Mouse (Mus musculus): ENCODE results near the gene Cfap61. TPM values are rescaled to one million over a fixed set of nuclear protein-coding genes. Genes with fewer than 3 reads are reported as not detected.
"Not testable (repeated sequence)": the region's sequence is repeated elsewhere in the genome, so short reads cannot be mapped to it uniquely, and the experiment has no call there.

Gene Cfap61
- polyA plus RNA-seq (2015; fragmentation: Nextera tagmentation; extraction: Ambion mirVana), result 1.3 and 3.8 TPM in 2 replicates

GRCm38 (mm10) chr2:145934339-145935231 lies at the start of gene Cfap61, which contains the start of gene Crnkl1:
Cfap61 (plus strand) TSS chr2:145934784.
Crnkl1 (minus strand) TSS chr2:145935014.
- Histone ChIP-seq H3K4me1 (replicated peaks; ENCODE audit: control insufficient read depth, insufficient read depth, low read length) (peaks cover 10% of the 10 kb centered on the region), H3K4me3 (replicated peaks; ENCODE audit: low read length) (peak within 1 kb of the TSS; percentile 97), H3K27ac (ENCODE audit: low read length) (no peak within 1 kb of the TSS), H3K9ac (replicated peaks; ENCODE audit: low read depth, low read length) (peak within 1 kb of the TSS; percentile 70), H3K4me2 (ENCODE audit: low read length) (peak within 1 kb of the TSS; percentile 99), H3K36me3 (ENCODE audit: control insufficient read depth, insufficient read depth) (peaks cover 7% of the 10 kb centered on the region), H3K27me3 (replicated peaks; ENCODE audit: control insufficient read depth, insufficient read depth, low read length) (no peaks in the 10 kb centered on the region), H3K9me3 (ENCODE audit: control insufficient read depth, low read length) (no peaks in the 10 kb centered on the region)
- WGBS, result under 1% methylated on average over 61 of the region's 61 CpGs
- peak; percentile 99 for ATAC-seq

DNA sequence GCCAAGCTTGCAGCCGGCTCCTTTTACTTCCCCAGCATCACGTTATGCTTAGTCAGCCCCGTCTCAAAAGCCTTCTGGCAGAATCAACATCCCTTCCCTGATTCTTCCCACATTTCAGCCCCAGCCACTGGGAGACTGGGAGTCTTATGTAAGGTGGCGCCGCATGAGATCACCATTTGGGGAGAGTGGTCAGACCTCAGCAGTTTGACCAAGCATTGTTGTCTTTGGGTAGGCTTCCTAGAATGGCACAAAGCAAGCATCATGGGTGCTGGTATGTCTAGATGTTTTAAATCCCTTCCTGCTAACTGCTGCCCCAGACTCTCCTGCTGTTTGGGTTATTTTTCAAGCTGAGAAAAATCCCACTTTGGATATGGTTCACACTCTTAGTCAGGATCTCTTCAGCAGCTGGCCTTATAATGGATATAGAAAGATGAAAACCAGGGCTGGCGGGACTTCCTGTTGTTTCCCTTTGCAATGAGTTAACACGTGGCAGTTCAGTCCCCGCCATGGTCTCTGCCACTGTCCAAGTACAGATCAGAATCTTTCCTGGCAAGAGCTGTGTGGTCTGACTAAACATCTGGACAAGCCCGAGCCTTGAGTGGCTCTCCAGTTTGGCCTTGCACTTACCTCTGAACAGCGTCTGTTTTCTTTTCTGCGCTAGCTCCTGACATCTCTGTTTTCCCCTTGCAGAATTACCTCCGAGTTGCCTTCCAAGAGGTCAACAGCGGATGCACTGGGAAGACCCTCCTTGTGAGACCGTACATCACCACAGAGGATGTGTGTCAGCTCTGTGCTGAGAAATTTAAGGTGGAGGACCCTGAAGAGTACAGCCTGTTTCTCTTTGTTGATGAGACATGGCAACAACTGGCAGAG lies 49.4 kb upstream of the Cfap61 start:
- Histone ChIP-seq H3K9me3 (ENCODE audit: control insufficient read depth, low read length) (no peaks in the 10 kb centered on the region), H3K4me1 (replicated peaks; ENCODE audit: control insufficient read depth, insufficient read depth, low read length) (peaks cover 3% of the 10 kb centered on the region; the same call in 1 of the 2 replicates), H3K27me3 (replicated peaks; ENCODE audit: control insufficient read depth, insufficient read depth, low read length) (no peaks in the 10 kb centered on the region), H3K36me3 (ENCODE audit: control insufficient read depth, insufficient read depth) (no peaks in the 10 kb centered on the region), H3K4me3 (replicated peaks; ENCODE audit: low read length) (no peak overlapping the region), H3K9ac (replicated peaks; ENCODE audit: low read depth, low read length) (no peak overlapping the region), H3K4me2 (ENCODE audit: low read length) (no peak overlapping the region), H3K27ac (ENCODE audit: low read length) (0 out of 2 replicates have a peak overlapping the region, but pooled peaks have one; percentile 25)
- WGBS, result 77% methylated on average over 14 of the region's 14 CpGs
- no peak for ATAC-seq

GRCm38 (mm10) chr2:145887937-145888765 lies 46.4 kb upstream of the Cfap61 start:
- Histone ChIP-seq H3K4me2 (ENCODE audit: low read length) (no peak overlapping the region), H3K36me3 (ENCODE audit: control insufficient read depth, insufficient read depth) (no peaks in the 10 kb centered on the region), H3K9ac (replicated peaks; ENCODE audit: low read depth, low read length) (no peak overlapping the region), H3K27ac (ENCODE audit: low read length) (no peak overlapping the region), H3K4me3 (replicated peaks; ENCODE audit: low read length) (no peak overlapping the region), H3K4me1 (replicated peaks; ENCODE audit: control insufficient read depth, insufficient read depth, low read length) (peaks cover 3% of the 10 kb centered on the region; the same call in 1 of the 2 replicates), H3K27me3 (replicated peaks; ENCODE audit: control insufficient read depth, insufficient read depth, low read length) (no peaks in the 10 kb centered on the region), H3K9me3 (ENCODE audit: control insufficient read depth, low read length) (no peaks in the 10 kb centered on the region)
- WGBS, result 72% methylated on average over 14 of the region's 14 CpGs
- ATAC-seq, result no peak

GRCm38 (mm10) chr2:145888766-145889480 lies 45.7 kb upstream of the Cfap61 start:
- 75% methylated on average over 6 of the region's 6 CpGs for WGBS
- Histone ChIP-seq H3K4me2 (ENCODE audit: low read length) (no peak overlapping the region), H3K4me1 (replicated peaks; ENCODE audit: control insufficient read depth, insufficient read depth, low read length) (peaks cover 3% of the 10 kb centered on the region; the same call in 1 of the 2 replicates), H3K27me3 (replicated peaks; ENCODE audit: control insufficient read depth, insufficient read depth, low read length) (no peaks in the 10 kb centered on the region), H3K9ac (replicated peaks; ENCODE audit: low read depth, low read length) (no peak overlapping the region), H3K27ac (ENCODE audit: low read length) (no peak overlapping the region), H3K36me3 (ENCODE audit: control insufficient read depth, insufficient read depth) (no peaks in the 10 kb centered on the region), H3K4me3 (replicated peaks; ENCODE audit: low read length) (no peak overlapping the region), H3K9me3 (ENCODE audit: control insufficient read depth, low read length) (no peaks in the 10 kb centered on the region)
- ATAC-seq, result peak; percentile 45

DNA sequence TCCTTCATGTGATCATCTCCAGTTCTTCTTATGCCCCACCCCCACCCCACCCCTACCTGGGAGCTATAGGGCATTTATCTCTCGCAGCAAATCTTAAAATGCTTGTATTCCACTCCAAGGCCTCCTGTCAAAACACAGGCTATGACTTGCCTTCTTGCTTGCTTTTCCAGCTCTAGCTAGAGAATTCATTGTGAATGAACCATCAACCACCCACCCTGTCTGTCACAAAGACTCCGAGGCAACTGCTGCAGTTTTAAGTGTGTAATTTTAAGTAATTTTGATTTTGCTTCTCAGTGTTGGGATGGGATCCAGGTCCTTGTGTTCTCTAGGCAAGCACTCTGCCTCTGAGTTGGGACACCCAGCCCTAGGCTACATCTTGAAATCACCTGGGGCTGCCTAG lies 44.0 kb upstream of the Cfap61 start:
- H3K9ac ChIP-seq (replicated peaks; ENCODE audit: low read depth, low read length), result no peak overlapping the region
- no peak overlapping the region for H3K4me2 ChIP-seq (ENCODE audit: low read length)
- peaks cover 3% of the 10 kb centered on the region; the same call in 1 of the 2 replicates for H3K4me1 ChIP-seq (replicated peaks; ENCODE audit: control insufficient read depth, insufficient read depth, low read length)
- WGBS, result 77% methylated on average over 2 of the region's 2 CpGs
- no peak overlapping the region for H3K4me3 ChIP-seq (replicated peaks; ENCODE audit: low read length)
- H3K27me3 ChIP-seq (replicated peaks; ENCODE audit: control insufficient read depth, insufficient read depth, low read length), result no peaks in the 10 kb centered on the region
- ATAC-seq, result no peak
- H3K9me3 ChIP-seq (ENCODE audit: control insufficient read depth, low read length), result no peaks in the 10 kb centered on the region
- H3K36me3 ChIP-seq (ENCODE audit: control insufficient read depth, insufficient read depth), result no peaks in the 10 kb centered on the region
- no peak overlapping the region for H3K27ac ChIP-seq (ENCODE audit: low read length)

GRCm38 (mm10) chr2:145893756-145894155 lies 40.8 kb upstream of the Cfap61 start:
- no peak for ATAC-seq
- Histone ChIP-seq H3K27me3 (replicated peaks; ENCODE audit: control insufficient read depth, insufficient read depth, low read length) (0 out of 2 replicates have a peak, but pooled peaks cover 2% of the 10 kb centered on the region), H3K4me1 (replicated peaks; ENCODE audit: control insufficient read depth, insufficient read depth, low read length) (peaks cover 3% of the 10 kb centered on the region; the same call in 1 of the 2 replicates), H3K9me3 (ENCODE audit: control insufficient read depth, low read length) (no peaks in the 10 kb centered on the region), H3K27ac (ENCODE audit: low read length) (no peak overlapping the region), H3K36me3 (ENCODE audit: control insufficient read depth, insufficient read depth) (no peaks in the 10 kb centered on the region), H3K4me3 (replicated peaks; ENCODE audit: low read length) (no peak overlapping the region), H3K4me2 (ENCODE audit: low read length) (no peak overlapping the region), H3K9ac (replicated peaks; ENCODE audit: low read depth, low read length) (no peak overlapping the region)
- 99% methylated on average over 6 of the region's 6 CpGs for WGBS

DNA sequence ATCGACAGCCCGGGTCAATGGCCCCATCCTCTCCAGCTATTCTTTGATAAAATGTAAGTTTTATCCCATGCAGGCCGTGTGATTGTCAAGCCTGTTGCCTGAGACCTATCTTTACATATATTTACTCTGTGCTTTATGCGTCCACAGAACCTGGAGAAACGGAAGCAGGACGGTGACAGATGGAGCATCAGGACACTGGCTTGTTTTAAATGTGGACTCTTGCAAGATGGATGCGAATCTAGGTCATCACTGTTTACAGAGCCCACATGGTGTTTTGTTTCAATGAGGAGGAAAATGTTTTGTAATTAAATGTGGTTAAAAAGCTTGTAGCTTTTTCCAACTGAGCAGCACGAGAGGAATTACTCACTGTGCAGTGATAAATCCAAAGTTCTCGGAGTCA lies 36.5 kb upstream of the Cfap61 start:
- ATAC-seq, result no peak
- no peaks in the 10 kb centered on the region for H3K36me3 ChIP-seq (ENCODE audit: control insufficient read depth, insufficient read depth)
- H3K4me1 ChIP-seq (replicated peaks; ENCODE audit: control insufficient read depth, insufficient read depth, low read length), result peaks cover 2% of the 10 kb centered on the region; the same call in 1 of the 2 replicates

DNA sequence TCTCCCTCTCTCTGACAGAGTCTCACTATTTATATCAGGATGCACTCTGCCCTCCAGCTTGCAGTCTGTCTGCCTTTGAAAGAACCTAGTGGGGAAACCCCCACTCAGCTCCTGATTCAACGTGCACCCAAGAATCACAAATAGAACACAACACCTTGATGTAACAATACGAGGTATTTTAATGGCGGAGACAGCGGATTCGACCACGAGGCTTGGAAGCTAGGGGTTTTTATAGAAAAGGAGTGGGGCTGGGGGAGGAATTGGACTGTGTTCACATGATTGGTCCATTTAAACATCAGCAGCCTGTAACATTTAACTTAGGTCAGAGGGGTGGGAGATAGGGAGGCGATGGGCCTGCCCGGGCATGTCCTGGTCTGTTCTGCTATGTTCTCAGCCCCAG lies 34.3 kb upstream of the Cfap61 start:
- not testable (repeated sequence) for H3K36me3 ChIP-seq (ENCODE audit: control insufficient read depth, insufficient read depth); H3K27ac ChIP-seq (ENCODE audit: low read length); H3K27me3 ChIP-seq (replicated peaks; ENCODE audit: control insufficient read depth, insufficient read depth, low read length); H3K9ac ChIP-seq (replicated peaks; ENCODE audit: low read depth, low read length); ATAC-seq; H3K4me3 ChIP-seq (replicated peaks; ENCODE audit: low read length); H3K9me3 ChIP-seq (ENCODE audit: control insufficient read depth, low read length); H3K4me2 ChIP-seq (ENCODE audit: low read length)
- H3K4me1 ChIP-seq (replicated peaks; ENCODE audit: control insufficient read depth, insufficient read depth, low read length), result peaks cover 19% of the 10 kb centered on the region
- WGBS, result 73% methylated on average over 7 of the region's 8 CpGs

More for the DNA sequence above, 36.5 kb upstream of the Cfap61 start:
- no peak overlapping the region for H3K9ac ChIP-seq (replicated peaks; ENCODE audit: low read depth, low read length)
- no peak overlapping the region for H3K4me3 ChIP-seq (replicated peaks; ENCODE audit: low read length)
- no peak overlapping the region for H3K4me2 ChIP-seq (ENCODE audit: low read length)
- 0 out of 2 replicates have a peak, but pooled peaks cover 2% of the 10 kb centered on the region for H3K27me3 ChIP-seq (replicated peaks; ENCODE audit: control insufficient read depth, insufficient read depth, low read length)
- no peak overlapping the region for H3K27ac ChIP-seq (ENCODE audit: low read length)
- WGBS, result 81% methylated on average over 9 of the region's 9 CpGs
- H3K9me3 ChIP-seq (ENCODE audit: control insufficient read depth, low read length), result no peaks in the 10 kb centered on the region
